Mouse (Mus musculus) spleen, postnatal 10 days (tissue): ENCODE results near the gene Jakmip3.

ENCODE experiments used
- DNase-seq, 2 experiments: peaks; one replicate each; pipeline ENCODE4 v3.0.0; 2021 to 2022; ENCODE audit warnings: low spot score in 2 of 2

Jakmip3 gene

GRCm38 (mm10) chr7:138940612-138941461 lies at the start of gene Jakmip3:
Gene Jakmip3, plus strand, starts transcription at chr7:138940730.
- no peak for DNase-seq

- no peak for DNase-seq
These were observed 42.4 kb upstream of the Jakmip3 start for GRCm38 (mm10) chr7:138898122-138898521.

GRCm38 (mm10) chr7:138898743-138899142 lies 41.8 kb upstream of the Jakmip3 start:
- DNase-seq, result no peak

GRCm38 (mm10) chr7:138903886-138904435 lies 36.6 kb upstream of the Jakmip3 start:
- no peak for DNase-seq

- no peak for DNase-seq
These were observed 34.1 kb upstream of the Jakmip3 start for GRCm38 (mm10) chr7:138906441-138906840.

- DNase-seq, result no peak
These were observed 33.5 kb upstream of the Jakmip3 start for GRCm38 (mm10) chr7:138907043-138907442.

- DNase-seq, result no peak
These were observed 32.6 kb upstream of the Jakmip3 start for GRCm38 (mm10) chr7:138907976-138908375.

GRCm38 (mm10) chr7:138908768-138909276 lies 31.7 kb upstream of the Jakmip3 start:
- no peak for DNase-seq

- peak; percentile 75 to 91 for DNase-seq
These were observed 31.0 kb upstream of the Jakmip3 start, which contains the start of gene Bnip3 for GRCm38 (mm10) chr7:138909277-138910192. Gene Bnip3, minus strand, starts transcription at chr7:138909519.

- DNase-seq, result no peak
These were observed 30.4 kb upstream of the Jakmip3 start for GRCm38 (mm10) chr7:138910193-138910562.

GRCm38 (mm10) chr7:138913616-138914015 lies 26.9 kb upstream of the Jakmip3 start:
- DNase-seq, result no peak

- peak; percentile 23 to 64 for DNase-seq
These were observed 21.2 kb upstream of the Jakmip3 start for GRCm38 (mm10) chr7:138919156-138919944.

- DNase-seq, result no peak
These were observed 18.9 kb upstream of the Jakmip3 start for GRCm38 (mm10) chr7:138921611-138922010.

- DNase-seq, result peak in 1 of 2 experiments; percentile 29
These were observed 16.6 kb upstream of the Jakmip3 start for GRCm38 (mm10) chr7:138923756-138924425.

GRCm38 (mm10) chr7:138928456-138928855 lies 12.1 kb upstream of the Jakmip3 start:
- DNase-seq, result no peak

GRCm38 (mm10) chr7:138934523-138934922 lies 6.0 kb upstream of the Jakmip3 start:
- no peak for DNase-seq

GRCm38 (mm10) chr7:138938991-138939390 lies 1.5 kb upstream of the Jakmip3 start:
- no peak for DNase-seq

- no peak for DNase-seq
These were observed 296 bp upstream of the Jakmip3 start for GRCm38 (mm10) chr7:138940256-138940611.

- no peak for DNase-seq
These were observed 1.0 kb downstream of the Jakmip3 start for GRCm38 (mm10) chr7:138941571-138941970.

- no peak for DNase-seq
These were observed 1.8 kb downstream of the Jakmip3 start for GRCm38 (mm10) chr7:138942301-138942700.

GRCm38 (mm10) chr7:138945668-138946067 lies 5.1 kb downstream of the Jakmip3 start:
- DNase-seq, result no peak
